Mouse (Mus musculus) v-Abl transformed pro-B cells (cell line): ENCODE results near the gene Mc3r.

Experiments used
- in situ Hi-C, 2 experiments: fragments of 400-800 bp; cut with MboI; formaldehyde crosslinking; loops; one replicate each; pipeline ENCODE4 v1.15.1; 2025; ENCODE audit not compliant: unreplicated experiment in 2 of 2

The Mc3r gene

GRCm38 (mm10) chr2:172241031-172241430 is 7.3 kb upstream of the Mc3r start:
- in situ Hi-C loops = no loop called here

- in situ Hi-C loops = no loop called here
Measured at GRCm38 (mm10) chr2:172245497-172245896, 2.8 kb upstream of the Mc3r start.

GRCm38 (mm10) chr2:172249336-172249735 is 1.0 kb downstream of the Mc3r start:
- in situ Hi-C loops = no loop called here

GRCm38 (mm10) chr2:172256418-172256817 is 8.1 kb downstream of the Mc3r start:
- in situ Hi-C loops = no loop called here

- in situ Hi-C loops = no loop called here
Measured at GRCm38 (mm10) chr2:172256956-172257355, 8.7 kb downstream of the Mc3r start.

GRCm38 (mm10) chr2:172257471-172258065 is 9.3 kb downstream of the Mc3r start:
- in situ Hi-C loops = no loop called here

- in situ Hi-C loops = no loop called here
Measured at GRCm38 (mm10) chr2:172260064-172260463, 11.8 kb downstream of the Mc3r start.

- in situ Hi-C loops = no loop called here
Measured at GRCm38 (mm10) chr2:172261441-172261840, 13.1 kb downstream of the Mc3r start.

GRCm38 (mm10) chr2:172263216-172263615 is 14.9 kb downstream of the Mc3r start:
- in situ Hi-C loops = no loop called here

GRCm38 (mm10) chr2:172269907-172270306 is 21.6 kb downstream of the Mc3r start:
- in situ Hi-C loops = no loop called here

GRCm38 (mm10) chr2:172270485-172270944 is 22.2 kb downstream of the Mc3r start:
- in situ Hi-C loops = no loop called here

- in situ Hi-C loops = no loop called here
Measured at GRCm38 (mm10) chr2:172270974-172271697, 22.8 kb downstream of the Mc3r start.

GRCm38 (mm10) chr2:172274662-172275061 is 26.4 kb downstream of the Mc3r start:
- in situ Hi-C loops = no loop called here

- in situ Hi-C loops = no loop called here
Measured at GRCm38 (mm10) chr2:172276155-172276554, 27.9 kb downstream of the Mc3r start.

GRCm38 (mm10) chr2:172278979-172279378 is 30.7 kb downstream of the Mc3r start:
- in situ Hi-C loops = no loop called here

GRCm38 (mm10) chr2:172282071-172282710 is 33.9 kb downstream of the Mc3r start:
- in situ Hi-C loops = no loop called here

GRCm38 (mm10) chr2:172287715-172288114 is 39.4 kb downstream of the Mc3r start:
- in situ Hi-C loops = no loop called here

GRCm38 (mm10) chr2:172288965-172289364 is 40.7 kb downstream of the Mc3r start:
- in situ Hi-C loops = no loop called here

GRCm38 (mm10) chr2:172289632-172290031 is 41.3 kb downstream of the Mc3r start:
- in situ Hi-C loops = no loop called here

- in situ Hi-C loops = no loop called here
Measured at GRCm38 (mm10) chr2:172290474-172290873, 42.2 kb downstream of the Mc3r start.

- in situ Hi-C loops = no loop called here
Measured at GRCm38 (mm10) chr2:172291025-172291424, 42.7 kb downstream of the Mc3r start.
